Mouse (Mus musculus) myocyte (in vitro differentiated cells): ENCODE data around the gene Rabgap1l.
"Not testable (repeated sequence)": the region's sequence is repeated elsewhere in the genome, so short reads cannot be mapped to it uniquely, and the experiment has no call there.

Source experiments
- CEBPB ChIP-seq: IDR thresholded peaks from 2 replicates; pipeline ENCODE4 v1.6.1; 2011; ENCODE audit warnings: mild to moderate bottlenecking, moderate library complexity; ENCODE audit not compliant: poor library complexity, insufficient read depth, severe bottlenecking
- E2F4 ChIP-seq: IDR thresholded peaks from one replicate; pipeline ENCODE4 v1.6.1; 2011; ENCODE audit warnings: mild to moderate bottlenecking, control low read depth, moderate library complexity; ENCODE audit not compliant: insufficient read depth
- MAX ChIP-seq: IDR thresholded peaks from one replicate; pipeline ENCODE4 v1.6.1; 2011; ENCODE audit warnings: low read depth, mild to moderate bottlenecking, control low read depth
- MYOD1 ChIP-seq, 3 experiments: IDR thresholded peaks; one replicate each; pipeline ENCODE4 v1.6.1; 2011; ENCODE audit warnings: control low read depth in 2 of 3, low read depth in 2 of 3, mild to moderate bottlenecking in 2 of 3, moderate library complexity in 1 of 3; ENCODE audit not compliant: insufficient read length in 2 of 3, control insufficient read depth in 1 of 3
- POLR2A ChIP-seq: IDR thresholded peaks from one replicate; pipeline ENCODE4 v1.6.1; 2011; ENCODE audit warnings: low read depth, mild to moderate bottlenecking, control low read depth, moderate library complexity; ENCODE audit not compliant: insufficient read length
- TCF12 ChIP-seq: IDR thresholded peaks from one replicate; pipeline ENCODE4 v1.6.1; 2011; ENCODE audit warnings: mild to moderate bottlenecking, control low read depth; ENCODE audit not compliant: poor library complexity, insufficient read depth, severe bottlenecking

DNA sequence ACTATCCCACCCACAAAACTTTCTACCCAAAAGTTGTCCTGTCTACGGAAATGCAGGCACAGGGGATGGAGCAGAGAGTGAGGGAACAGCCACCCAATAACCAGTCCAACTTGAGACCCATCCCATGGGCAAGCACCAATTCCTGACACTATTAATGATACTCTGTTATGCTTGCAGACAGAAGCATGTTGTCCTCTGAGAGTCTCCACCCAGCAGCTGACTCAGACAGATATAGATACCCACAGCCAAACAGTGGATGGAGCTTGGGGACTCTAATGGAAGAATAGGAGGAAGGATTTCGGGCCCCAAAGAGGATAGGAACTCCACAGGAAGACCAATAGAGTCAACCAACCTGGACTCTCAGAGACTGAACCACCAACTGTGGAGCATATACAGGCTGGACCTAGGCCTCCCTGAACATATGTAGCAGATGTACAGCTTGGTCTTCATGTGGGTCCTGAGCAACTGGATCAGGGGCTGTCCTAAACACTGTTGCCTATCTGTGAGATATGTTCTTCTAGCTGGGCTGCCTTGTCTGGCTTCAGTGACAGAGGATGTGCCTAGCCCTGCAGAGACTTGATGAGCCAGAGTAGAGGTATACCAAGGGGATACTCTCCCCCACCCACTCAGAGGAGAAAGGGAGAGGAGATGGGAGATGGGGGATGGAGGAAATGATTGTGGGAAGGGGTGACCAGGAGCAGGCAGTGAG lies 510.7 kb downstream of the Rabgap1l start:
- not testable (repeated sequence) for TF ChIP-seq POLR2A; TCF12; MYOD1 (IDR thresholded peaks at IDR 0.05; ENCODE audit: control insufficient read depth in 1 of 3, insufficient read length in 2 of 3, low read depth in 2 of 3); E2F4; MAX; CEBPB
